Mouse (Mus musculus): ENCODE measurements around the gene Vps51. TPM values are rescaled to one million over a fixed set of nuclear protein-coding genes. Genes with fewer than 3 reads are reported as not detected.
"Not testable (repeated sequence)": the region's sequence is repeated elsewhere in the genome, so short reads cannot be mapped to it uniquely, and the experiment has no call there.

The Vps51 gene
- polyA plus RNA-seq, 1 experiment from 2014 or later: 59.1 TPM

GRCm38 (mm10) chr19:6047899-6048166 is 29.2 kb downstream of the Vps51 start:
- peak overlapping the region; percentile 92 for H3K4me2 ChIP-seq (ENCODE audit: low read depth)
- H3K9me3 ChIP-seq (ENCODE audit: control insufficient read depth, low read length): no peaks in the 10 kb centered on the region
- no peaks in the 10 kb centered on the region for H3K27me3 ChIP-seq (ENCODE audit: control insufficient read depth, insufficient read depth, low read length)
- ATAC-seq (ENCODE audit: insufficient read depth, low FRiP score, low TSS enrichment) (no peak), DNase-seq (ENCODE audit: low spot score) (no peak)
- H3K9ac ChIP-seq (ENCODE audit: low read length): peak overlapping the region; percentile 93
- peak overlapping the region; percentile 93 for H3K4me3 ChIP-seq (ENCODE audit: low read depth, low read length)
- H3K36me3 ChIP-seq (ENCODE audit: control insufficient read depth, insufficient read depth, low read length): peaks cover 25% of the 10 kb centered on the region
- WGBS: 87% methylated on average over 8 of the region's 8 CpGs
- no peak overlapping the region for H3K27ac ChIP-seq (ENCODE audit: low read depth, low read length)
- H3K4me1 ChIP-seq (ENCODE audit: control insufficient read depth, insufficient read depth, low read length): peaks cover 10% of the 10 kb centered on the region

- Histone ChIP-seq H3K9me3 (ENCODE audit: control insufficient read depth, low read length) (no peaks in the 10 kb centered on the region), H3K4me1 (ENCODE audit: control insufficient read depth, insufficient read depth, low read length) (peaks cover 10% of the 10 kb centered on the region), H3K4me2 (ENCODE audit: low read depth) (peak overlapping the region; percentile 92), H3K9ac (ENCODE audit: low read length) (peak overlapping the region; percentile 93), H3K4me3 (ENCODE audit: low read depth, low read length) (peak overlapping the region; percentile 93), H3K36me3 (ENCODE audit: control insufficient read depth, insufficient read depth, low read length) (peaks cover 24% of the 10 kb centered on the region), H3K27ac (ENCODE audit: low read depth, low read length) (peak overlapping the region; percentile 98), H3K27me3 (ENCODE audit: control insufficient read depth, insufficient read depth, low read length) (no peaks in the 10 kb centered on the region)
- WGBS: 2% methylated on average over 44 of the region's 44 CpGs
- ATAC-seq (ENCODE audit: insufficient read depth, low FRiP score, low TSS enrichment) (peak; percentile 16), DNase-seq (ENCODE audit: low spot score) (no peak)
Observed at GRCm38 (mm10) chr19:6047154-6047898, 29.7 kb downstream of the Vps51 start.

GRCm38 (mm10) chr19:6046294-6047153 is 30.5 kb downstream of the Vps51 start, which contains the start of gene Syvn1:
Syvn1 (plus strand) TSS chr19:6046576.
- Histone ChIP-seq H3K9ac (ENCODE audit: low read length) (peak within 1 kb of the TSS; percentile 93), H3K27ac (ENCODE audit: low read depth, low read length) (peak within 1 kb of the TSS; percentile 98), H3K4me3 (ENCODE audit: low read depth, low read length) (peak within 1 kb of the TSS; percentile 93), H3K27me3 (ENCODE audit: control insufficient read depth, insufficient read depth, low read length) (no peaks in the 10 kb centered on the region), H3K4me1 (ENCODE audit: control insufficient read depth, insufficient read depth, low read length) (peaks cover 10% of the 10 kb centered on the region), H3K9me3 (ENCODE audit: control insufficient read depth, low read length) (no peaks in the 10 kb centered on the region), H3K36me3 (ENCODE audit: control insufficient read depth, insufficient read depth, low read length) (peaks cover 22% of the 10 kb centered on the region), H3K4me2 (ENCODE audit: low read depth) (peak within 1 kb of the TSS; percentile 92)
- DNase-seq (ENCODE audit: low spot score) (peak; percentile 92), ATAC-seq (ENCODE audit: insufficient read depth, low FRiP score, low TSS enrichment) (peak; percentile 88)
- under 1% methylated on average over 65 of the region's 65 CpGs for WGBS

- Histone ChIP-seq H3K27ac (ENCODE audit: low read depth, low read length) (peak overlapping the region; percentile 98), H3K4me3 (ENCODE audit: low read depth, low read length) (peak overlapping the region; percentile 93), H3K9me3 (ENCODE audit: control insufficient read depth, low read length) (no peaks in the 10 kb centered on the region), H3K9ac (ENCODE audit: low read length) (peak overlapping the region; percentile 93), H3K4me1 (ENCODE audit: control insufficient read depth, insufficient read depth, low read length) (peaks cover 10% of the 10 kb centered on the region), H3K4me2 (ENCODE audit: low read depth) (peak overlapping the region; percentile 92), H3K36me3 (ENCODE audit: control insufficient read depth, insufficient read depth, low read length) (peaks cover 17% of the 10 kb centered on the region), H3K27me3 (ENCODE audit: control insufficient read depth, insufficient read depth, low read length) (no peaks in the 10 kb centered on the region)
- ATAC-seq (ENCODE audit: insufficient read depth, low FRiP score, low TSS enrichment): 0 out of 2 replicates have a peak, but pooled peaks have one; percentile 7
- WGBS: 22% methylated on average over 20 of the region's 20 CpGs
- no peak for DNase-seq (ENCODE audit: low spot score)
Observed at GRCm38 (mm10) chr19:6045366-6046293, 31.4 kb downstream of the Vps51 start.

GRCm38 (mm10) chr19:6044102-6044501 is 32.9 kb downstream of the Vps51 start:
- H3K27ac ChIP-seq (ENCODE audit: low read depth, low read length); H3K4me2 ChIP-seq (ENCODE audit: low read depth); ATAC-seq (ENCODE audit: insufficient read depth, low FRiP score, low TSS enrichment); H3K9me3 ChIP-seq (ENCODE audit: control insufficient read depth, low read length); H3K4me3 ChIP-seq (ENCODE audit: low read depth, low read length); H3K36me3 ChIP-seq (ENCODE audit: control insufficient read depth, insufficient read depth, low read length); DNase-seq (ENCODE audit: low spot score); H3K27me3 ChIP-seq (ENCODE audit: control insufficient read depth, insufficient read depth, low read length); H3K9ac ChIP-seq (ENCODE audit: low read length): not testable (repeated sequence)
- H3K4me1 ChIP-seq (ENCODE audit: control insufficient read depth, insufficient read depth, low read length): peaks cover 10% of the 10 kb centered on the region
- WGBS: 81% methylated on average over 4 of the region's 4 CpGs

GRCm38 (mm10) chr19:6042293-6042692 is 34.7 kb downstream of the Vps51 start:
- DNase-seq (ENCODE audit: low spot score) (no peak), ATAC-seq (ENCODE audit: insufficient read depth, low FRiP score, low TSS enrichment) (no peak)
- H3K27me3 ChIP-seq (ENCODE audit: control insufficient read depth, insufficient read depth, low read length): no peaks in the 10 kb centered on the region
- H3K36me3 ChIP-seq (ENCODE audit: control insufficient read depth, insufficient read depth, low read length): no peaks in the 10 kb centered on the region
- H3K4me1 ChIP-seq (ENCODE audit: control insufficient read depth, insufficient read depth, low read length): peaks cover 6% of the 10 kb centered on the region
- no peaks in the 10 kb centered on the region for H3K9me3 ChIP-seq (ENCODE audit: control insufficient read depth, low read length)
- 84% methylated on average over 9 of the region's 9 CpGs for WGBS
- no peak overlapping the region for H3K9ac ChIP-seq (ENCODE audit: low read length)
- no peak overlapping the region for H3K4me2 ChIP-seq (ENCODE audit: low read depth)
- H3K4me3 ChIP-seq (ENCODE audit: low read depth, low read length): no peak overlapping the region
- no peak overlapping the region for H3K27ac ChIP-seq (ENCODE audit: low read depth, low read length)

- no peak overlapping the region for H3K9ac ChIP-seq (ENCODE audit: low read length)
Observed at GRCm38 (mm10) chr19:6040002-6040401, 37.0 kb downstream of the Vps51 start.

GRCm38 (mm10) chr19:6038326-6038725 is 38.7 kb downstream of the Vps51 start:
- DNase-seq (ENCODE audit: low spot score) (no peak), ATAC-seq (ENCODE audit: insufficient read depth, low FRiP score, low TSS enrichment) (no peak)
- Histone ChIP-seq H3K27ac (ENCODE audit: low read depth, low read length) (no peak overlapping the region), H3K9ac (ENCODE audit: low read length) (no peak overlapping the region), H3K4me1 (ENCODE audit: control insufficient read depth, insufficient read depth, low read length) (no peaks in the 10 kb centered on the region), H3K27me3 (ENCODE audit: control insufficient read depth, insufficient read depth, low read length) (no peaks in the 10 kb centered on the region), H3K36me3 (ENCODE audit: control insufficient read depth, insufficient read depth, low read length) (no peaks in the 10 kb centered on the region), H3K9me3 (ENCODE audit: control insufficient read depth, low read length) (no peaks in the 10 kb centered on the region), H3K4me3 (ENCODE audit: low read depth, low read length) (no peak overlapping the region), H3K4me2 (ENCODE audit: low read depth) (no peak overlapping the region)
- WGBS: 89% methylated on average over 7 of the region's 7 CpGs

More at GRCm38 (mm10) chr19:6040002-6040401, 37.0 kb downstream of the Vps51 start:
- no peak overlapping the region for H3K4me3 ChIP-seq (ENCODE audit: low read depth, low read length)
- no peak overlapping the region for H3K4me2 ChIP-seq (ENCODE audit: low read depth)
- H3K9me3 ChIP-seq (ENCODE audit: control insufficient read depth, low read length): no peaks in the 10 kb centered on the region
- no peaks in the 10 kb centered on the region for H3K36me3 ChIP-seq (ENCODE audit: control insufficient read depth, insufficient read depth, low read length)
- DNase-seq (ENCODE audit: low spot score) (no peak), ATAC-seq (ENCODE audit: insufficient read depth, low FRiP score, low TSS enrichment) (no peak)
- H3K4me1 ChIP-seq (ENCODE audit: control insufficient read depth, insufficient read depth, low read length): no peaks in the 10 kb centered on the region
- H3K27me3 ChIP-seq (ENCODE audit: control insufficient read depth, insufficient read depth, low read length): no peaks in the 10 kb centered on the region
- H3K27ac ChIP-seq (ENCODE audit: low read depth, low read length): no peak overlapping the region

Measured in neural tube, embryonic 11.5 days (tissue).